27 mouse cellular contexts compared by ENCODE assay signal in the genomic region with DNA sequence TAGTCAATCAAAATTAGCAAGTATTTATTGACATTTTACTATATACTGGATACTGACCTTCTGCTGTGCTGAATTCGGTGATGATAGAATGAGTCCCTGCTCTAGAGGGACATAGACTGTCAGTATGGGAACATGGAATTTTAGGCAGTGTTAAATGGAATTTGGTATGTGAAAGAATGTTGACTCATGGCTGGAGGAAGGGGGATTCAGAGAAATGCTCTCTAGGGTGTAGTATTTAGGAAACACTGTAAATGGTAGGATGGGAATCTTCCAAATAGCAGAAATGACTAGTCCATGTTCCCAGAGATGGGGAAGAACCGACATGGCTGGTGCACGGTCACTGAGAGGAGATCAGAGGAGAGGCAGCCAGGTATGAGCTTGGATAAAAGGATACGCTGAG. TPM values are rescaled to one million over a fixed set of nuclear protein-coding genes. Genes with fewer than 3 reads are reported as not detected.
A peak's percentile ranks its signal among the peaks of the same experiment; 100 is the strongest.
DNase-seq lines count a peak whose midpoint lies in the region; ATAC-seq and TF ChIP-seq lines count a peak whose summit lies in the region.
"Had no signal": no experiment of that assay in that cellular context is flagged by ENCODE, and none has a peak within 500 bp of the region (broad histone marks: within the 10 kb centered on the region; RNA-seq: fewer than 3 reads in every experiment).

No protein-coding gene starts in this region.

- CTCF ChIA-PET in Patski (lab: Charles Lee), result no interaction called here

- H3K4me3 ChIP-seq in layer of hippocampus, adult 2 months, result no peak overlapping the region
- H3K4me3 ChIP-seq: embryonic facial prominence, embryonic 12.5 days; embryonic facial prominence, embryonic 15.5 days; erythroblast, embryonic 14.5 days; forebrain, embryonic 12.5 days; forebrain, embryonic 15.5 days; gastrocnemius, adult 2 months; heart, adult 2 months; heart, embryonic 10.5 days; heart, embryonic 13.5 days; hindbrain, embryonic 13.5 days had no signal

- in situ Hi-C loops in Patski (cut with MboI; ENCODE audit: low pct_unique_long_range_greater_than_20kb), result no loop called here

- no peaks in the 10 kb centered on the region for H3K27me3 ChIP-seq in Patski
- H3K27me3 ChIP-seq: embryonic facial prominence, embryonic 12.5 days; embryonic facial prominence, embryonic 15.5 days; forebrain, embryonic 12.5 days; forebrain, embryonic 15.5 days; heart, embryonic 13.5 days; hindbrain, embryonic 13.5 days had no signal

- no peak for TF ChIP-seq CTCF in layer of hippocampus, adult 2 months (conservative IDR thresholded peaks at IDR 0.05)
- TF ChIP-seq CTCF in Patski (IDR thresholded peaks at IDR 0.05), result no peak

- peak overlapping the region; percentile 61 for H3K27ac ChIP-seq in layer of hippocampus, adult 2 months
- H3K27ac ChIP-seq: embryonic facial prominence, embryonic 12.5 days; embryonic facial prominence, embryonic 15.5 days; forebrain, embryonic 12.5 days; forebrain, embryonic 15.5 days; gastrocnemius, adult 2 months; heart, adult 2 months; heart, embryonic 10.5 days; heart, embryonic 13.5 days; hindbrain, embryonic 13.5 days had no signal

- 0 out of 2 replicates have a peak, but pooled peaks have one; percentile 21 for ATAC-seq in frontal cortex, adult (ENCODE audit: low TSS enrichment)
- ATAC-seq in Patski, result peak; percentile 51
- ATAC-seq: CD4-positive, CD25-positive, alpha-beta regulatory T cell, adult 4 months; hindbrain, embryonic 16.5 days; inflammation-experienced regulatory T-cells, adult 6 months had no signal

- DNase-seq in frontal cortex, postnatal 36 days (ENCODE audit: low spot score in 2 of 2), result no peak
- DNase-seq in layer of hippocampus, adult 2 months (ENCODE audit: low spot score in 2 of 2), result no peak
- no peak for DNase-seq in layer of hippocampus, adult 9-10 months (ENCODE audit: low spot score)
- DNase-seq in 3T3-L1 (ENCODE audit: low read depth, low spot score), result peak; percentile 73
- DNase-seq in Patski (ENCODE audit: low read depth, low spot score), result no peak
- no peak for DNase-seq in urinary bladder, postnatal 36 days (ENCODE audit: low spot score in 2 of 2)
- DNase-seq in urinary bladder, adult 2 months (ENCODE audit: low spot score), result no peak
- DNase-seq: adrenal gland, adult 2 months; adrenal gland, postnatal 14 days; cerebellum, adult 11 months; cerebellum, adult 9-11 months; gastrocnemius, adult 2 months; gastrocnemius, postnatal 14 days; heart, adult 2 months; heart, postnatal 14 days had no signal

- POLR2A ChIA-PET in Patski (lab: Charles Lee), result interaction anchor here (0.5 kb wide), 1 partner anchor 14 kb away, joined by 3 read pairs; no protein-coding TSS in a partner anchor

RNA-seq across cellular contexts. Expression of a gene that starts 13.6 kb away (rescaled TPM):
- 10 to 100 TPM; 46.2 to 48.5 TPM for total RNA-seq in layer of hippocampus, adult 2 months (2021)
- 13.1 TPM for polyA plus RNA-seq in Patski (2021)
- 11.5 and 11.7 TPM in 2 replicates for polyA plus RNA-seq in urinary bladder, adult 2 months (2012; rRNA removed)
